21 mouse cellular contexts compared by ENCODE assay signal in the genomic region with DNA sequence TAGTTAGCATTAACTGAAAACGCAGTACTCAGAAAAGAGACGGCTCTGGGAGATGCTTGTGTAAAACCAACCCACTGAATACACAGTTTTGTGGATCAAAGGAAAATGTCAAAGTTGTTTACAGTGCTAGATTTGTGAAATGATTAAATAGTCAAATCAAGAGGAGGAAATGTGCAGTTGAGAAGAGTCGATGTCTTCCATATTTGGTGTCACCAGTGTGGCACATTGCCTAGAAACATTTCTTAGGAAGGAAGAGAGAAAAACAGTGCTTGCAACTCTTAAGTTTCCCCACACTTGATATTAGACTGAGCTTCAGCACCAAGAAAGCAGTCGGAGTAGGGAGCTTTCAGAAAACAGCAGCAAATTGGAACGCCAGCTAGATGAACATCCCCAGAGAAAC.
"Had no signal": no experiment of that assay in that cellular context is flagged by ENCODE, and none has a peak within 500 bp of the region (broad histone marks: within the 10 kb centered on the region; RNA-seq: fewer than 3 reads in every experiment).

No protein-coding gene starts in this region.

- H3K4me2 ChIP-seq: limb, embryonic 12.5 days; limb, embryonic 15.5 days; liver, embryonic 11.5 days; midbrain, embryonic 12.5 days; midbrain, embryonic 15.5 days; neural tube, embryonic 12.5 days; neural tube, embryonic 15.5 days had no signal

- H3K36me3 ChIP-seq: limb, embryonic 12.5 days; limb, embryonic 15.5 days; midbrain, embryonic 12.5 days; midbrain, embryonic 15.5 days; neural tube, embryonic 12.5 days; neural tube, embryonic 15.5 days had no signal

- H3K9ac ChIP-seq: limb, embryonic 12.5 days; limb, embryonic 15.5 days; liver, embryonic 14.5 days; liver, postnatal 0 days; midbrain, embryonic 12.5 days; midbrain, embryonic 15.5 days; neural tube, embryonic 12.5 days; neural tube, embryonic 15.5 days had no signal

- DNase-seq: kidney, adult 18-20 months; kidney, postnatal 4 days; left cerebral cortex, postnatal 4 days; liver, postnatal 0 days; right cerebral cortex, adult 18-20 months; right cerebral cortex, postnatal 14 days; right cerebral cortex, postnatal 4 days; thymus, adult 2 months; thymus, postnatal 14 days; thymus, postnatal 4 days had no signal

- H3K9me3 ChIP-seq: limb, embryonic 12.5 days; limb, embryonic 15.5 days; midbrain, embryonic 12.5 days; midbrain, embryonic 15.5 days; neural tube, embryonic 12.5 days; neural tube, embryonic 15.5 days had no signal

- H3K4me3 ChIP-seq: limb, embryonic 12.5 days; limb, embryonic 15.5 days; midbrain, embryonic 12.5 days; midbrain, embryonic 15.5 days; neural tube, embryonic 12.5 days; neural tube, embryonic 15.5 days had no signal

- H3K27ac ChIP-seq: limb, embryonic 12.5 days; limb, embryonic 15.5 days; liver, embryonic 14.5 days; midbrain, embryonic 12.5 days; midbrain, embryonic 15.5 days; neural tube, embryonic 12.5 days; neural tube, embryonic 15.5 days; stomach, postnatal 0 days had no signal

- ATAC-seq: inflammation-experienced regulatory T-cells, adult 6 months; intestine, embryonic 16.5 days; liver, postnatal 0 days; midbrain, embryonic 15.5 days had no signal

- H3K27me3 ChIP-seq: limb, embryonic 12.5 days; limb, embryonic 15.5 days; midbrain, embryonic 12.5 days; midbrain, embryonic 15.5 days; neural tube, embryonic 12.5 days; neural tube, embryonic 15.5 days had no signal

- H3K4me1 ChIP-seq: limb, embryonic 12.5 days; limb, embryonic 15.5 days; midbrain, embryonic 12.5 days; midbrain, embryonic 15.5 days; neural tube, embryonic 12.5 days had no signal
